Mouse (Mus musculus) neutrophil, adult 5-6 weeks (primary cell): ENCODE data around the gene Etnppl. TPM values are rescaled to one million over a fixed set of nuclear protein-coding genes. Genes with fewer than 3 reads are reported as not detected.

Experiments
- ATAC-seq: fragments of 151-379, 151-347 bp; 2 replicates; pipeline ENCODE4 v1.8.0; 2017; ENCODE audit warnings: mild to moderate bottlenecking, moderate TSS enrichment; ENCODE audit not compliant: insufficient number of reproducible peaks, poor library complexity, low FRiP score, severe bottlenecking; ENCODE audit errors: extremely low read depth
- total RNA-seq: library from RNA; stranded (forward); fragments of 200-1000 nt; gene quantifications from 2 replicates; pipeline ENCODE4 v1.2.3, GENCODE M21; 2017

Gene Etnppl
- total RNA-seq, 1 experiment from 2014 or later, result not detected

DNA sequence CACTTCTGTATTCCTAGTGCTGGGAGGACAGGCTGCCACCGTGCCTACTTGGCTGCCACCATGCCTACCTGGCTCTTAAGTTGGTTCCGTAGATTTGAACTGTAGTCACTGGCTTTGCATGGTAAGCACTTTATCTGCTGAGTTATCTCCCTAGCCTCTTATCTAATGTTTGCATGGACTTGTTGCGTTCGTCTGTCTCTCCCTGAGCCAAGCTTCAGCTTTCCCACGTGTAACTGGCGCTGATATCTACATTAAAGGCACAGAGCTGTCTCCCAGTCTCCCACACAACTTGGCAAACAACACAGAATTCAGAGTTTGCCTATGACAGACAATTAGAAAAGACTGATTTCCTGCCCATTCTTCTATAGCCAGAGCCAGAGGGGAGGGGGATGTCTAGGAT lies 43.4 kb downstream of the Etnppl start:
- ATAC-seq, result no peak

DNA sequence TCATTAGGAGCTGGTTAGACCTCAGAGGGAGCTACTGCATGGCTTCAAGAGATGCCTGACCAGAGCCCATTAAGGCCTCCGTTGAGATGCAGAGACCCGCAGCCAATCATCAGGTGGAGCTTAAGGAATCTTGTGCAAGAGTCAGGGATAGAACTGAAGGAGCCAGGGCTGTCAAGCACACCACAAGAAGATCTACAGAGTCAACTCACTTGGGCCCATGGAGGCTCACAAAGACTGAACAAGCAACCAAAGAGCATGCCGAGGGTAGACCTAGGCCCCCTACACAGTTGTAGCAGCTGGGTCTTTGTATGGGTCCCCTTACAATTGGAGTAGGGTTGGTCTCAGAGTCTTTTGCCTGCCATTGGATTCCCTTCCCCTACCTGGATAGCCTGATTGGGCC lies 45.2 kb downstream of the Etnppl start:
- ATAC-seq, result no peak

DNA sequence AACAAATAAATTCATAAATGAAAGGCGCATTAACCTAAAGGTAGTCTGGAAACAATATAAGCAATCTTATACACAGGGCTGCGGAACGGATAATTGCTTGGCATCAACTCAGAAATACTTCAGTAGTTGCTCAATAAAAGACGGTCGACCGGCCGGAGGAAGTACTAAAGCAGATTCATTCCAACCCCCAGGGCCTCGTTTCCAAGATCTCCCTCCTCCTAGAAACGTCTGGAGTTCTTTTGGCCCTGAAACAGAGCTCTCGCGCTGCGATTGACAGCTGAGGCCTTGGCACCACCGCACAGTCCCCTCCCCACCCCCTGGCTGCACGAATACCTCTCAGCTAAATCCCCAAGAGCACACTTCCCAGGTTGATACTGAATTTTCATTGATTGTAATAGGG lies 54.0 kb downstream of the Etnppl start:
- ATAC-seq, result no peak

DNA sequence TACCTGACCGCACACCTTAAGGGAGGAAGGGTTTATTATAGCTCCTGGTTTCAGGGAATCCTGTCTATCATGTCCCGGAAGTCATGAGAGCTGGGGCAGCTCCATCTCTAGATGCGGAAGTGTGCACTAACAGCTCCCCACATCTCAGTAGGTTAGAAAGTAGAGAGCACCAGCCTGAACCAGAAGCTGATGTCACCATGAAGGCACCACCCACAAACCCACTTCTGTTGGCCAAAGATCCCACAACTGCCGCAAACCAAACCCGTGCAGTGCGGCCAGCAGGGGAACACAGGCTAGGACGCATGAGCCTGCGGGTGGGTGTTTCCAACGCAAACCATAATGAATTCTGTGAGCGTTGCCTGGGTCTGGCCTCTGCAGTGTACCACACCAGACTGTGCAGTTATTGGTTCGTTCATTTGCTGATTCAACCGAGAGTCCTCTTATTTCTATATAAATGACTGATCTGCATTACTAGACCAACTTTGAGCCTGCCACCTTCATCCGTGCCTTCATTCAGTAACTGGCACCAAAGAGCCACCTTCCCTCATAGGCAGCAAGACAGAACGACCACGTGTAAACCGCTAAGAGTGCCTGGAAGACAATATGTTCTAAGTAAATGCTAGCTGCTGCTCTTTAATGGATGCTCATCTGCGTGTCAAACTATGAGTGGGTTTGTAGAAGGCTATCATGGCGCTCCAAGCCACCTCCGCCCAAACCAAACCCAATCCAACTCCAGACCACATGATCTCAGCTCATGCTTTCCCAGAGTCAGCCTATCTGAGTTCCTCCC lies 60.6 kb downstream of the Etnppl start:
- ATAC-seq, result no peak

DNA sequence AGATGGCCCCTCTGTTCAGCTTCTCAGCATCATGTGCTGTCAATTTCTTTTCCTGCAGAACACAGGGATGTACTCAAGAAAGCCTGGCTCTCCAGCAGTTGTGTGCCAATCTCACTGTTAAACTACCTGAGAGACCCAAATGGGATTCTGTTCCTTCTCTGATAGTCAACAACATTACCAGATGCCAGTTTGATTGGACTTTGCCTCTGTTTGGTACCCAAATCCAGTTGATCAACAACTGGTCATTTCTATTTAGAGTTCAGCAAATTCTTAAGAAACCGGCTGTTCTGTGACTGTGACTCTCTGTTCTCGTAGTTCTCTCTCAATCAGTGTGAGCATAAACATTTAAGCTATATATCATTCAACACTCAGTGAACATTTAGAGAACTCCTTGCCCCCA lies 64.0 kb downstream of the Etnppl start:
- ATAC-seq, result no peak

DNA sequence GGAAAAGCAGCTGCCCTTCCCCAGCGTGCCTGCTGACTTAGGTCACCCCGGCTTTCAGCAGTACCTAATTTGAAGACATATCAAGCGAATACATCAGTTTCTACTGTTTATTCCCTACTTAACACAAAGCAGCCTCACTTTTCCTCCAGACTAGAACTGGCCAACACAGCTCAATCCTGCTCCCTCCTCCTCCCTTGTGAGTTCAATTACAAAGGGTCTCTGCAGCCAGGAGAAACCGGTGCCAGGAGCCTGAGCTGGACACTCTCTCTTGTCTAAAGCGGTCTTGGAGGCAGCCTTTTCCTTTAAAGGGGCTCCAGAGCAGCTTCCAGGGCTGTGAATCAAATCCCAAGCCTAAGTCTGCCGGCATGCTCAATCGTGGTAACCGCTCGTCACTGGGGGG lies 64.9 kb downstream of the Etnppl start:
- ATAC-seq, result no peak

DNA sequence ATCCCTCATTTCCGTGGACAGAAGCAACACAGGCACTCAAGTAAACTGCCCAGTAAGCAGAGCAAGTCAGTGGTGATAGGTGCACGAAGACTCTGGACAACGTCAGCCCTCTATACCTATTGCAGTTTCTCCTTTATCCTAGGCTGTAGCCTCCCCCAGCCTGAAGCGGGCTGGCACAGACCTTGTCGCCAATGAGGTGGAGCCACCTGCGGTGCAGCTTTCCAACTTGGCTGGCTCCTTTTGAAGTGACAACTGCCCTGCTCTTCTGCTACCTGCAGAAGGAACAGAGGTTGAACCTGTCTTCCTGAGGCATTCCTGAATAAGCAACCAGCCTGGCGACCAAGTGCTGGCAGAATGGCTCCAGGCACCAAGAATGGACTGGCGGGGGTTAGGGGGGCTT lies 66.6 kb downstream of the Etnppl start:
- ATAC-seq, result no peak

DNA sequence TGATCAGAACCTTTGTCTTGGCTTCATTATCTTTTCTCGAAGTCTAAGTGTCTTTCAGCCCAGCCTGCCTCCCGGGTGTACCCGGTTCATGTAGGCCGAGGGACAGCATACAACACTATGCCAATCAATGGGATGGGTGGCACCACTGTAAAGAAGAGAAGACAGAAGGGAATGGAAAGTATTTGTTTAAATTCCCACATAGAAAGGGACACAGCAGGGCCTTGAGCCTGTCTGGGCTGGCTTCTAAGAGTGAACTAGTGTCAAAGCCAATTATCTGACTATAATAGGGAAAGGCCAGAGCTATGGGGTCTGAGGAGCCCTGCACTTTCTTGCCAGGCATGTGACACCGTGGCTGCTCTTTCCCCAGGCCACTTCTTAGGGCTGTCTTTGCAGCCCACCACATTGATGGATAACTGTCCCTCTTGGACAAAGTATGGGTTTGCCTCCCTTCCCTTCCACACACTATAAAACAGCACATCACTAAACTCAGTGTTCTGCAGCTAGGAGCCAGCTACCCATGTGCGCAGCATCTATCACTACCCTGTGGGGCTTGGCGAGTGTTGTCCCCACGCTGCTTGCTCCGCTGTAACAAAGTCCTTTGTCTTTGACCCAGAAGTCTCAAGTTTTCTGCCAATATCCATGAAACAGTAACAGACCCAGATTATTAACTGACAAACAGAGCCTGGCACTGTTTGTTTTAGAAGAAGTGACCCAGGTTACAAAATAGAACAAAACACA lies 67.2 kb downstream of the Etnppl start:
- no peak for ATAC-seq

DNA sequence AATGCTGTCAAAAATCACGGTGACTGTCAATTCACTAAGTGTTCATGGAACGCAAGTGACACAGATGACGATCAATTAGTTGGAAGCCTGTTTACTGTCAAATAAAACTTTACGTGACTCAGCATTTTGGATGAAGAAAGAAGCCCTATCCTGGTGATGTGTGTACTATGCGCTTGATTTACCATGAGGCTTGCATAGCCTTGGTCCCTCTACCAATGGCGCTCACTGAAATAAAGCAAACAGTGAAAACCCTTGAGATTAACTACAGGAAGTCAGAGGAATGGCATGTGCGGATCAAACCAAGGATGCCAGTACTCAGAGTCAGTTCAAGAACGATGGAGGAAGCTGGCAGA lies 67.7 kb downstream of the Etnppl start:
- no peak for ATAC-seq

DNA sequence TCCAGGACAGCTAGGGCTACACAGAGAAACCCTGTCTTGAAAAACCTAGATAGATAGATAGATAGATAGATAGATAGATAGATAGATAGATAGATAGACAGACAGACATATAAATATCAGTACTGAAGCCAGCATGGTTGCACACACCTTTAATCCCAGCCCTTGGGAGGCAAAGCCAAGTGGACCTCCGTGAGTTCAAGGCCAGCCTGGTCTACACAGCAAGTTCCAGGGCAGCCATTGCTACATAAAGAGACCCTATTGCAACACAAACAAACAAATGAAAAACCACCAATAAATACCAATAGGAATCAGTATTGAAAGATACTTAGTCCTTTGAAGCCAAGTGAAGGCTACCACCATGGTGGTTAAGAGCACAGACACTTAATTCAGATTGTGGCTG lies 69.8 kb downstream of the Etnppl start:
- ATAC-seq, result no peak

Other genes starting within 250 kb of the Etnppl start
- gene Ostc, start 92.0 kb downstream of the Etnppl start, total RNA-seq, result 73.9 and 88.2 TPM in 2 replicates
- gene Rpl34, start 113.0 kb downstream of the Etnppl start, total RNA-seq, result 1,485 and 1,678 TPM in 2 replicates